13 mouse cellular contexts compared by ENCODE assay signal in genomic region chr12:3319377-3319776, GRCm38 (mm10). TPM values are rescaled to one million over a fixed set of nuclear protein-coding genes. Genes with fewer than 3 reads are reported as not detected.
DNase-seq lines count a peak whose midpoint lies in the region; ATAC-seq lines count a peak whose summit lies in the region.
"Had no signal": no experiment of that assay in that cellular context is flagged by ENCODE, and none has a peak within 500 bp of the region (broad histone marks: within the 10 kb centered on the region; RNA-seq: fewer than 3 reads in every experiment).

No protein-coding gene starts in this region.

- H3K9me3 ChIP-seq in heart, embryonic 10.5 days = no peaks in the 10 kb centered on the region
- H3K9me3 ChIP-seq in hindbrain, embryonic 16.5 days (ENCODE audit: control insufficient read depth, low read length) = no peaks in the 10 kb centered on the region
- no peaks in the 10 kb centered on the region for H3K9me3 ChIP-seq in embryonic facial prominence, embryonic 10.5 days
- H3K9me3 ChIP-seq: lung, embryonic 15.5 days had no signal

- H3K27me3 ChIP-seq in heart, embryonic 10.5 days (ENCODE audit: insufficient read depth, poor library complexity, severe bottlenecking) = no peaks in the 10 kb centered on the region
- H3K27me3 ChIP-seq in hindbrain, embryonic 16.5 days (replicated peaks; ENCODE audit: control insufficient read depth, insufficient read depth, low read length) = no peaks in the 10 kb centered on the region
- H3K27me3 ChIP-seq in embryonic facial prominence, embryonic 10.5 days (replicated peaks; ENCODE audit: low read depth, poor library complexity, severe bottlenecking) = no peaks in the 10 kb centered on the region
- H3K27me3 ChIP-seq: lung, embryonic 15.5 days had no signal

- H3K9ac ChIP-seq in hindbrain, embryonic 16.5 days (ENCODE audit: low read depth, low read length) = no peak overlapping the region
- H3K9ac ChIP-seq: lung, embryonic 15.5 days had no signal

- H3K4me3 ChIP-seq in heart, embryonic 10.5 days = no peak overlapping the region
- no peak overlapping the region for H3K4me3 ChIP-seq in hindbrain, embryonic 16.5 days (ENCODE audit: low read length)
- H3K4me3 ChIP-seq in embryonic facial prominence, embryonic 10.5 days = no peak overlapping the region
- H3K4me3 ChIP-seq: lung, embryonic 15.5 days had no signal

- no peak overlapping the region for H3K4me2 ChIP-seq in hindbrain, embryonic 16.5 days (ENCODE audit: low read length)
- H3K4me2 ChIP-seq: lung, embryonic 15.5 days had no signal

- WGBS in heart, embryonic 10.5 days = 74% methylated on average over 4 of the region's 4 CpGs
- WGBS in hindbrain, embryonic 16.5 days = 72% methylated on average over 4 of the region's 4 CpGs
- WGBS in embryonic facial prominence, embryonic 10.5 days = 80% methylated on average over 4 of the region's 4 CpGs

- ATAC-seq in hindbrain, embryonic 16.5 days = no peak
- ATAC-seq: CD4-positive, CD25-positive, alpha-beta regulatory T cell, adult 4 months; forebrain, embryonic 14.5 days had no signal

- no peaks in the 10 kb centered on the region for H3K36me3 ChIP-seq in heart, embryonic 10.5 days
- no peaks in the 10 kb centered on the region for H3K36me3 ChIP-seq in hindbrain, embryonic 16.5 days (ENCODE audit: control insufficient read depth, insufficient read depth, low read length)
- H3K36me3 ChIP-seq in embryonic facial prominence, embryonic 10.5 days (replicated peaks) = no peaks in the 10 kb centered on the region
- H3K36me3 ChIP-seq: lung, embryonic 15.5 days had no signal

- no peak overlapping the region for H3K27ac ChIP-seq in heart, embryonic 10.5 days
- no peak overlapping the region for H3K27ac ChIP-seq in hindbrain, embryonic 16.5 days (ENCODE audit: low read depth, low read length)
- H3K27ac ChIP-seq in embryonic facial prominence, embryonic 10.5 days (replicated peaks) = no peak overlapping the region
- H3K27ac ChIP-seq: kidney, postnatal 0 days; lung, embryonic 15.5 days had no signal

- peak; percentile 52 to 72 for DNase-seq in heart, adult 18-20 months
- no peak for DNase-seq in heart, embryonic 10.5 days (ENCODE audit: low spot score)
- DNase-seq in adipocyte (ENCODE audit: low spot score) = peak; percentile 84
- peak; percentile 40 to 62 for DNase-seq in heart, adult 9 months (ENCODE audit: low spot score in 2 of 2)
- DNase-seq in skeletal muscle tissue, adult 2 months (ENCODE audit: low read depth, low spot score) = peak; percentile 95
- DNase-seq in cerebellum, postnatal 14 days = no peak
- no peak for DNase-seq in embryonic facial prominence, embryonic 10.5 days (ENCODE audit: low spot score)
- DNase-seq: thymus, postnatal 4 days had no signal

- no peaks in the 10 kb centered on the region for H3K4me1 ChIP-seq in heart, embryonic 10.5 days
- H3K4me1 ChIP-seq in hindbrain, embryonic 16.5 days (ENCODE audit: control insufficient read depth, insufficient read depth, low read depth, low read length) = no peaks in the 10 kb centered on the region
- no peaks in the 10 kb centered on the region for H3K4me1 ChIP-seq in embryonic facial prominence, embryonic 10.5 days
- H3K4me1 ChIP-seq: lung, embryonic 15.5 days had no signal

RNA-seq across cellular contexts. Expression of gene Rab10, which starts 9.6 kb away (rescaled TPM):
- 100 to 1,000 TPM; 124 to 126 TPM for total RNA-seq in heart, adult 18-20 months (2021)
- polyA plus RNA-seq in heart, embryonic 10.5 days (2016; fragmentation: Nextera tagmentation; extraction: Ambion mirVana) = 72.3 and 87.7 TPM in 2 replicates
- 139 and 145 TPM in 2 replicates for polyA plus RNA-seq in hindbrain, embryonic 16.5 days (2015; fragmentation: Nextera tagmentation; extraction: Ambion mirVana)
- 73.8 and 76.4 TPM in 2 replicates for polyA plus RNA-seq in embryonic facial prominence, embryonic 10.5 days (2016; fragmentation: Nextera tagmentation; extraction: Ambion mirVana)

RNA-seq across cellular contexts. Expression of gene Kif3c, which starts 45.6 kb away (rescaled TPM):
- 1 to 10 TPM; 5.4 to 6.4 TPM for total RNA-seq in heart, adult 18-20 months (2021)
- polyA plus RNA-seq in heart, embryonic 10.5 days (2016; fragmentation: Nextera tagmentation; extraction: Ambion mirVana) = 8.5 and 9.0 TPM in 2 replicates
- polyA plus RNA-seq in hindbrain, embryonic 16.5 days (2015; fragmentation: Nextera tagmentation; extraction: Ambion mirVana) = 75.9 and 91.8 TPM in 2 replicates
- 18.4 and 20.5 TPM in 2 replicates for polyA plus RNA-seq in embryonic facial prominence, embryonic 10.5 days (2016; fragmentation: Nextera tagmentation; extraction: Ambion mirVana)

Comparison
In these comparisons a context has a peak if more than half of its experiments do, and no peak if none do; other contexts are left out.
1. DNase-seq: peak in heart, adult 18-20 months (2 of 2), adipocyte (single experiment), heart, adult 9 months (2 of 2) and skeletal muscle tissue, adult 2 months (single experiment); none in heart, embryonic 10.5 days (single experiment), cerebellum, postnatal 14 days (0 of 2) and embryonic facial prominence, embryonic 10.5 days (single experiment).